Mouse (Mus musculus) liver, adult 2 months (tissue): ENCODE measurements around the gene Lrch4. TPM values are rescaled to one million over a fixed set of nuclear protein-coding genes. Genes with fewer than 3 reads are reported as not detected.

ENCODE experiments used
- DNase-seq: peaks from one replicate; pipeline ENCODE4 v3.0.0-alpha.2; 2011; ENCODE audit warnings: low read depth, low spot score; ENCODE audit errors: extremely low read depth
- H3K27ac ChIP-seq: fragments of 200-500 bp; replicated peaks from 2 replicates; pipeline ENCODE4 v1.5.1; 2012; ENCODE audit warnings: low read depth, mild to moderate bottlenecking, control low read depth, inconsistent platforms, low read length; ENCODE audit not compliant: insufficient read depth
- H3K27me3 ChIP-seq: fragments of 200-500 bp; 2 replicates; pipeline ENCODE4 v1.6.1; 2012; ENCODE audit warnings: mild to moderate bottlenecking, moderate library complexity, low read length, inconsistent platforms; ENCODE audit not compliant: control insufficient read depth, insufficient read depth
- H3K36me3 ChIP-seq: fragments of 200-500 bp; 2 replicates; pipeline ENCODE4 v1.6.1; 2012; ENCODE audit warnings: low read length, inconsistent platforms; ENCODE audit not compliant: control insufficient read depth, insufficient read depth
- H3K4me1 ChIP-seq: fragments of 200-500 bp; 2 replicates; pipeline ENCODE4 v1.6.1; 2011; ENCODE audit warnings: low read length; ENCODE audit not compliant: control insufficient read depth, insufficient read depth
- H3K4me3 ChIP-seq: fragments of 200-500 bp; 2 replicates; pipeline ENCODE4 v1.5.1; 2011; ENCODE audit warnings: low read depth, mild to moderate bottlenecking, control low read depth, low read length, moderate library complexity; ENCODE audit not compliant: insufficient read depth
- H3K79me2 ChIP-seq: fragments of 200-500 bp; 2 replicates; pipeline ENCODE4 v1.6.1; 2012; ENCODE audit warnings: inconsistent platforms, mild to moderate bottlenecking, low read length, moderate library complexity; ENCODE audit not compliant: control insufficient read depth, insufficient read depth
- H3K9ac ChIP-seq: fragments of 200-500 bp; 2 replicates; pipeline ENCODE4 v1.6.1; 2012; ENCODE audit warnings: low read depth, mild to moderate bottlenecking, control low read depth, inconsistent platforms, low read length
- CTCF ChIP-seq: fragments of 200-500 bp; IDR thresholded peaks from 2 replicates; pipeline ENCODE4 v1.5.1; 2011; ENCODE audit warnings: low read depth, low read length, control low read depth
- POLR2A ChIP-seq: fragments of 200-500 bp; IDR thresholded peaks from 2 replicates; pipeline ENCODE4 v1.6.1; 2011; ENCODE audit warnings: low read length, control low read depth; ENCODE audit not compliant: insufficient read depth; ENCODE audit errors: extremely low read depth
- WGBS: fragments of 180-500 bp; shearing (Covaris S2); methylation state at CpG from one replicate; pipeline ENCODE4 v1.1.7; 2018; 5-methylcytosine and 5-hydroxymethylcytosine counted together
- polyA plus RNA-seq: library from polyadenylated mRNA; depleted of rRNA; stranded (reverse); fragments of >200 nt; gene quantifications from 2 replicates; pipeline ENCODE4 v1.2.3, GENCODE M21; 2012; rRNA removed
- total RNA-seq: library from RNA; depleted of rRNA; stranded (reverse); fragments of >200 nt; gene quantifications from 2 replicates; pipeline ENCODE4 v1.2.3, GENCODE M21; 2014; rRNA removed

Gene Lrch4
- total RNA-seq (0.74 and 1.1 TPM in 2 replicates), polyA plus RNA-seq (10.7 and 15.0 TPM in 2 replicates)

DNA sequence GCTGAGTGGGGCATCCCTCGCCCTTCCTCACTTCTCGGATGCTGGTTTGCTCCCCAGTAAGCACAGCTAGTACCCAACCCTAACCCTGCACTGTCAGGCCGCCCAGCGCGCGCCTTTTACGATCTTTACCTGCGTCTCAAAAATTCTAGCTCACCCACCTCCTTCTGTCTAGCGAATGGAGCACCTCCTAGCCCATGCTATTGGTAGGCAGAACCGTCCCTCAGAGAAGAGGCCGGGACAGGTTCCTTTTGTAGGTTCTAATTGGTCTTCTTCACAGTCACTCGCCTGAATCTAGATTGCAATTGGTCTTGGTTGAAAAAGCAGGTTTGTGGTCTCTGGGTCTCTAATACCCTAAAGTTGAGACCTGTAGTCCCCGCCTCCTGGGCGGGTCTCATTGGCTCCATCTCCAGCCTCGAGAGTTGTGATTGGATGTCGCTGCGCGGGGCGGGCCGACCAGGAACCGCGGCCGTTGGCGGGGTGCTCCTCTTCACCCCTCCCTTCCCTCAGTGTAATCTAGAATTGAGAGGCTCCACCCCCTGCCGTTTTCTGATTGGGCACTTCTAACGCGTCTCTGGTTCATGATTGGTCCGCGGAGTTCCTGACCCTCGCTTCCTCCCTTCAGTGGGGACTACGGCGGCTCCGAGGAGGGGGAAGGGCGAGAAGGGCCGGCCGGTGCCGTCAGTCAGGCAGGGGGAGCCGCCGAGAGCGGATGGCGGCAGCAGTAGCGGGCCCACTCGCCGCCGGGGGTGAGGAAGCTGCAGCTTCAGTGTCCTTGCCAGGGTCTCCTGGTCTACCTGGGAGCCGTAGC, at the start of gene Lrch4, which contains the start of the genes Fbxo24 and Gm20605:
Lrch4 (plus strand) TSS at position 624 of the 808 bp plus-strand sequence.
Fbxo24 (minus strand) TSS at position 505 of the 808 bp plus-strand sequence.
Gm20605 (plus strand) TSS at position 678 of the 808 bp plus-strand sequence.
- TF ChIP-seq POLR2A (peak; percentile 83; the same call in 1 of the 2 replicates), CTCF (no peak)
- WGBS = under 1% methylated on average over 46 of the region's 46 CpGs
- H3K4me1 ChIP-seq = no peaks in the 10 kb centered on the region
- peak within 1 kb of the TSS; percentile 71 for H3K27ac ChIP-seq
- no peaks in the 10 kb centered on the region for H3K36me3 ChIP-seq
- H3K4me3 ChIP-seq = peak within 1 kb of the TSS; percentile 84
- H3K79me2 ChIP-seq = peaks cover 6% of the 10 kb centered on the region; the same call in 1 of the 2 replicates
- peak; percentile 100 for DNase-seq
- H3K27me3 ChIP-seq = no peaks in the 10 kb centered on the region
- H3K9ac ChIP-seq = peak within 1 kb of the TSS; percentile 92

GRCm38 (mm10) chr5:137580246-137580645, 48.7 kb upstream of the Lrch4 start:
- DNase-seq = peak; percentile 100
- Histone ChIP-seq H3K27me3 (no peaks in the 10 kb centered on the region), H3K9ac (no peak overlapping the region), H3K4me3 (no peak overlapping the region), H3K36me3 (peaks cover 42% of the 10 kb centered on the region), H3K4me1 (peaks cover 10% of the 10 kb centered on the region), H3K79me2 (no peaks in the 10 kb centered on the region), H3K27ac (peak overlapping the region; percentile 75)
- 16% methylated on average over 6 of the region's 6 CpGs for WGBS
- TF ChIP-seq POLR2A (no peak), CTCF (no peak)

- DNase-seq = no peak
- Histone ChIP-seq H3K4me3 (no peak overlapping the region), H3K79me2 (no peaks in the 10 kb centered on the region), H3K4me1 (peaks cover 10% of the 10 kb centered on the region), H3K27me3 (no peaks in the 10 kb centered on the region), H3K36me3 (peaks cover 43% of the 10 kb centered on the region), H3K9ac (no peak overlapping the region), H3K27ac (no peak overlapping the region)
- 74% methylated on average over 8 of the region's 8 CpGs for whole genome bisulfite sequencing
- TF ChIP-seq CTCF = no peak
- TF ChIP-seq POLR2A = no peak
Measured at GRCm38 (mm10) chr5:137582702-137583101, 46.2 kb upstream of the Lrch4 start.

- TF ChIP-seq POLR2A (no peak), CTCF (no peak)
- peak overlapping the region; percentile 31 for H3K4me3 ChIP-seq
- no peaks in the 10 kb centered on the region for H3K79me2 ChIP-seq
- H3K4me1 ChIP-seq = peaks cover 10% of the 10 kb centered on the region
- H3K27me3 ChIP-seq = no peaks in the 10 kb centered on the region
- no peak overlapping the region for H3K27ac ChIP-seq
- DNase-seq = no peak
- 66% methylated on average over 27 of the region's 27 CpGs for WGBS
- H3K9ac ChIP-seq = no peak overlapping the region
- peaks cover 39% of the 10 kb centered on the region for H3K36me3 ChIP-seq
Measured at GRCm38 (mm10) chr5:137583670-137584169, 45.2 kb upstream of the Lrch4 start.

DNA sequence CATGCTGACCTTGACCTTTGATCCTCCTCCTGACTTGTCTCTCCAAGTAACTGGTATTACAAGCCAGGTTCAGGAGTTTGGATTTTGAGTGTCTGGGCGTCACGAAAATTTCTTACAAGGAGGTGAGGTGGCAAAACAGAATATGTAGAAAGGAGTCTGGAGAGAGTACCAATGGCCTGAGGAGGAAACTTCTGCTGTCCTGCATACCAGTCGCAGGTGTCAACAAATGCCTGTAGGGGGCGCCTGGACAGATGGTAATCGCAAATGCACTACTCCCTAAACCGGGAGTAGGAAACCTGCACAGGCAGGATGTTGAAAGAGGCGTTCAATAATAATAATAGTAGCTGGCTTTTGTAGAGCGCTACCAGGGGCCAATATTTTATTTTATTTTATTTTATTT, 43.9 kb upstream of the Lrch4 start:
- peaks cover under 1% of the 10 kb centered on the region; the same call in 1 of the 2 replicates for H3K4me1 ChIP-seq
- H3K36me3 ChIP-seq = peaks cover 36% of the 10 kb centered on the region
- no peaks in the 10 kb centered on the region for H3K79me2 ChIP-seq
- peak; percentile 44 for DNase-seq
- 62% methylated on average over 8 of the region's 8 CpGs for WGBS
- no peak overlapping the region for H3K27ac ChIP-seq
- TF ChIP-seq POLR2A = no peak
- TF ChIP-seq CTCF = peak; percentile 59
- H3K27me3 ChIP-seq = no peaks in the 10 kb centered on the region
- no peak overlapping the region for H3K9ac ChIP-seq
- no peak overlapping the region for H3K4me3 ChIP-seq

DNA sequence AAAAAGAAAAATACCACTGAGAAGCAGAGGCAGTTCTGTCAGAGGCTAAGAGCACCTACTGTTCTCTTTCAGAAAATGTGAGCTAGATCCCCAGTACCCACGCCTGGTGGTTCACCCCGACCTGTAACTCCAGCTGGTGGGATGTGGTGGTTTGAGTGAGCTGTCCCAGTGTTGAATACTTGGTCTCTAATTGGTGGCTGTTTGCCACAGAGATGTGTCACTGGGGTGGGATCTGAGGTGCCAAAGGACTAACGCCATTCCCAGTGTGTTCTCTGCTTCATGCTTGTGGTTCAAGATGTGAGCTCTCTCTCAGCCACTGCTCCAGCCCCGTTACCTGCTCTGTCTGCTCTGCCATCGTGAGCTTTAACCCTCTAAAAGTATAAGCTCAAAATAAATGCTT, 38.4 kb upstream of the Lrch4 start:
- 86% methylated on average over 5 of the region's 5 CpGs for WGBS
- Histone ChIP-seq H3K4me3 (no peak overlapping the region), H3K9ac (no peak overlapping the region), H3K27me3 (no peaks in the 10 kb centered on the region), H3K4me1 (peaks cover 4% of the 10 kb centered on the region; the same call in 1 of the 2 replicates), H3K79me2 (no peaks in the 10 kb centered on the region), H3K36me3 (peaks cover 10% of the 10 kb centered on the region; the same call in 1 of the 2 replicates), H3K27ac (no peak overlapping the region)
- DNase-seq = no peak
- TF ChIP-seq CTCF (no peak), POLR2A (no peak)
